Mouse (Mus musculus) limb, embryonic 14.5 days (tissue): Measurements from ENCODE around the gene Tnp2. TPM values are rescaled to one million over a fixed set of nuclear protein-coding genes. Genes with fewer than 3 reads are reported as not detected.
A peak's percentile ranks its signal among the peaks of the same experiment; 100 is the strongest.

Experiments
- ATAC-seq: fragments of 200-750 bp; cut with Nextera tagmentation; 2 replicates; pipeline ENCODE4 v1.8.0; 2017; ENCODE audit warnings: low read depth, moderate number of reproducible peaks, moderate TSS enrichment; ENCODE audit not compliant: low FRiP score
- DNase-seq: peaks from one replicate; pipeline ENCODE4 v3.0.0-alpha.2; 2015; ENCODE audit warnings: low spot score
- H3K27ac ChIP-seq: fragments of 300-500 bp; sonication (generic); replicated peaks from 2 replicates; pipeline ENCODE4 v1.5.1; 2014; ENCODE audit warnings: low read depth, mild to moderate bottlenecking, low read length, moderate library complexity, mixed read lengths
- H3K27me3 ChIP-seq: fragments of 300-500 bp; sonication (generic); 2 replicates; pipeline ENCODE4 v1.6.1; 2014; ENCODE audit warnings: low read length, mixed read lengths; ENCODE audit not compliant: control insufficient read depth, insufficient read depth
- H3K36me3 ChIP-seq: fragments of 300-500 bp; sonication (generic); 2 replicates; pipeline ENCODE4 v1.6.1; 2014; ENCODE audit warnings: mild to moderate bottlenecking, low read length, moderate library complexity, mixed read lengths; ENCODE audit not compliant: control insufficient read depth, insufficient read depth
- H3K4me1 ChIP-seq: fragments of 300-500 bp; sonication (generic); 2 replicates; pipeline ENCODE4 v1.6.1; 2014; ENCODE audit warnings: antibody characterized with exemption, low read length, mixed read lengths; ENCODE audit not compliant: control insufficient read depth, insufficient read depth
- H3K4me2 ChIP-seq: fragments of 300-500 bp; sonication (generic); replicated peaks from 2 replicates; pipeline ENCODE4 v1.6.1; 2014; ENCODE audit warnings: low read depth, mild to moderate bottlenecking, low read length, moderate library complexity; ENCODE audit not compliant: severe bottlenecking
- H3K4me3 ChIP-seq: fragments of 300-500 bp; sonication (generic); replicated peaks from 2 replicates; pipeline ENCODE4 v1.5.1; 2014; ENCODE audit warnings: low read length
- H3K9ac ChIP-seq: fragments of 300-500 bp; sonication (generic); 2 replicates; pipeline ENCODE4 v1.6.1; 2014; ENCODE audit warnings: mild to moderate bottlenecking, low read depth, low read length, moderate library complexity; ENCODE audit not compliant: severe bottlenecking
- H3K9me3 ChIP-seq: fragments of 300-500 bp; sonication (generic); 2 replicates; pipeline ENCODE4 v1.6.1; 2016; ENCODE audit warnings: low read length; ENCODE audit not compliant: control insufficient read depth
- POLR2A ChIP-seq: fragments of 200-500 bp; IDR thresholded peaks from 2 replicates; pipeline ENCODE4 v1.8.0; 2012; ENCODE audit warnings: inconsistent platforms, mild to moderate bottlenecking, moderate library complexity, borderline replicate concordance; ENCODE audit not compliant: insufficient read depth, insufficient read length; ENCODE audit errors: extremely low read depth
- WGBS: fragments of 180-500 bp; shearing (Covaris S2); extraction: QIAGEN DNeasy Blood & Tissue Kit; methylation state at CpG from one replicate; pipeline ENCODE4 v1.1.7; 2014; 5-methylcytosine and 5-hydroxymethylcytosine counted together
- polyA plus RNA-seq, 2 experiments: library from polyadenylated mRNA; depleted of rRNA in 1 of 2; stranded (reverse) in 1 of 2; unstranded in 1 of 2; fragments of >200 nt; fragmentation: Nextera tagmentation in 1 of 2; extraction: Ambion mirVana in 1 of 2; gene quantifications; 2 replicates each; pipeline versions ENCODE4 v1.2.1 to v1.2.3; 2012 to 2014

Tnp2 gene
- polyA plus RNA-seq, 2 experiments = not detected

DNA sequence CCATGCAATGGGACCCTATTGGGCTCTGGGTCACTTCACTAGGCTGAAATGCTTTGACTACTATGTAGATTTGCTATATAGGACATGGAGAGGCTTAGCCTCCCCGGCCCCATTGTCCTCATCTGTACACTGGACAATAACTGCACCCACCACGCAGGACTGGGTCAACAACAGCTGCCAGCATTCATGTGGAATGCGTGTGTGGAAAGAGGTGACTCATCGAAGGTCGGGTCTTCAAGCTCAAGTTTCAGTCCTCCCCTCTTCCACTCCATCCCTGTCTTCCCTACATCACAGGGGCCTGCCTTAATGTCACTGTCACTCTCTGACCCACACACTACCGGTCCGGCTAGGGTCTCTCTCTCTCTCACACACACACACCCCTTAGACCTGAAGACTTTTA is 12.1 kb downstream of the Tnp2 start:
- H3K27ac ChIP-seq = no peak overlapping the region
- no peak overlapping the region for H3K9ac ChIP-seq
- no peaks in the 10 kb centered on the region for H3K27me3 ChIP-seq
- H3K4me2 ChIP-seq = no peak overlapping the region
- H3K9me3 ChIP-seq = no peaks in the 10 kb centered on the region
- ATAC-seq = peak; percentile 51; the same call in 1 of the 2 replicates
- 53% methylated on average over 6 of the region's 7 CpGs for WGBS
- peaks cover 11% of the 10 kb centered on the region for H3K4me1 ChIP-seq
- DNase-seq = no peak
- no peaks in the 10 kb centered on the region for H3K36me3 ChIP-seq
- no peak overlapping the region for H3K4me3 ChIP-seq
- TF ChIP-seq POLR2A = no peak

DNA sequence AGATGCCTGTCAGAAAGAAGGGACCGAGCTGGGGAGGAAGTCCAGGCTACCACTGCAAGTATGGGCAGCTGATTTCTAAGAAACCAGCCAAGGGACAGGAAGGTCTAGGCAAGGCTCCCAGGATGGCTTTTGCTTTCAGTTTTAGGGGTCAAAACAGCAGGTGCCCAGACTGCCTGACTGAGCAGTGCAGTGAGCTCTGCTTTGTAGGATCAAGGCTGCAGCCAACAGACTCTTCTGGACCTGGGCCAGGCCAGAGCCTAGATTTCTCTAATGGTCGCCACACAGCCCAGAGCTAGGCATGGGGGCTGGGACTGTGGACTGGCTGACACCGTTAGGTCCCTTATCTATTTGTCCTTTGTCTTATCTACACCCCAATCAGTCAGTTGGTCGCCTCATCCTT is 13.7 kb downstream of the Tnp2 start:
- Histone ChIP-seq H3K9ac (no peak overlapping the region), H3K4me1 (no peaks in the 10 kb centered on the region; the same call in 1 of the 2 replicates), H3K9me3 (no peaks in the 10 kb centered on the region), H3K4me3 (no peak overlapping the region), H3K27ac (no peak overlapping the region), H3K36me3 (no peaks in the 10 kb centered on the region), H3K27me3 (no peaks in the 10 kb centered on the region), H3K4me2 (no peak overlapping the region)
- 69% methylated on average over 4 of the region's 4 CpGs for WGBS
- no peak for ATAC-seq
- no peak for DNase-seq
- TF ChIP-seq POLR2A = no peak

DNA sequence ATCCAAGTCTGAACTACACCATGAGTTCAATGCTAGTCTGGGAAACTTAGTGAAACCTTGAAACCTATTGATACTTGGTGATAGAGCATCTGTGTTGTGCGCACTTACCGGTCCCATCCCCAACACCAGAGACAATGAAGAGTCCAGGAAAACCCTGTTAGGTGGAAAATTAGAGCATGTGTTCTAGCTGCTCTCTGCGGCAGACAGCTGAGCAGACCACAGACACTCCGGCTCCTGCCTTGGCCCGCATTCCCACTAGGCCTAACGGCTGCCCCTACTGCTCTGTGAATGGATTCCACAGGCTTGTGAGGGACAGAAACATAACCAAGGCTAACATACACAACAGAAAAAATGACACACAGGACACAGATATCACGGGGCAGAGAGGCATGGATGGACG is 14.9 kb downstream of the Tnp2 start:
- H3K36me3 ChIP-seq = no peaks in the 10 kb centered on the region
- no peaks in the 10 kb centered on the region for H3K27me3 ChIP-seq
- no peaks in the 10 kb centered on the region; the same call in 1 of the 2 replicates for H3K4me1 ChIP-seq
- ATAC-seq = no peak
- H3K27ac ChIP-seq = no peak overlapping the region
- no peak overlapping the region for H3K4me3 ChIP-seq
- WGBS = 71% methylated on average over 8 of the region's 8 CpGs
- H3K9me3 ChIP-seq = no peaks in the 10 kb centered on the region
- no peak overlapping the region for H3K4me2 ChIP-seq
- no peak for DNase-seq
- TF ChIP-seq POLR2A = no peak
- no peak overlapping the region for H3K9ac ChIP-seq

DNA sequence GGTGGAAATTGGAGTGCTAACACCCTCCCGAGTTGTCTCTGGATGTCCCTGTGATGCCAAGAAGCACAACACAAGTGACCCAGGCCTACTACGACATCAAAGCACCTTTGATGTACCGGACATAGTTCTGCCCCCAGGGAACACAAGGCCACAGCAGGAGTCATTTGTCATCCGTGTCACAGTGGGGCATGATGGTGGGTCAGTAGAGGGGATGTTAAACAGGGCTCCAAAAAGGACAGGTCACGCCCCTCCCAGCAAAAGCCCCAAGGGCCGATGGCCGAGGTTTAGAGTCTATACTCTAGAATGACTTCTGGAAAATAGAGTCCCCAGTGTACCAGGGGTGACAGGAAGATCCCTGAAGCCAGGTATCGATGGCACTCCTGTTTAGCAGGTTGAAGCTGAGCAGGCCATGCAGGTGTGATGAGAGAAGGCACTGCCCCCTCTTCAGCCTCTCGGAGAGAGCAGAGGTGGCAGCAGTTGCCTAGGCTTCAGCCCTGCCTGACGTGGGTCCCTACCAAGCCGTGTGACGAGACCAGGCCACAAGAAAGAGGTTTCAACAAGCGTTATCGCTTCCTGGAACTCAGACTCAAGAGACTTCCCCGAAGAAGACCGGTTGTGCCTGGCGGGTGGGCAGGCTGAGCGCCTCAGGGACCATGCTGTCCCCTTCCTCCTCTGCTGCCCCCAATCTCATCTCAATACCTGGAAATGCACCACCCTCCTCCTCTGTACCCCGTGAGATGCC is 16.5 kb downstream of the Tnp2 start:
- no peaks in the 10 kb centered on the region for H3K9me3 ChIP-seq
- TF ChIP-seq POLR2A = no peak
- H3K27me3 ChIP-seq = no peaks in the 10 kb centered on the region
- no peak overlapping the region for H3K9ac ChIP-seq
- ATAC-seq (no peak), DNase-seq (no peak)
- no peak overlapping the region for H3K4me2 ChIP-seq
- H3K4me1 ChIP-seq = no peaks in the 10 kb centered on the region; the same call in 1 of the 2 replicates
- 50% methylated on average over 19 of the region's 19 CpGs for WGBS
- H3K36me3 ChIP-seq = no peaks in the 10 kb centered on the region
- no peak overlapping the region for H3K27ac ChIP-seq
- H3K4me3 ChIP-seq = no peak overlapping the region

DNA sequence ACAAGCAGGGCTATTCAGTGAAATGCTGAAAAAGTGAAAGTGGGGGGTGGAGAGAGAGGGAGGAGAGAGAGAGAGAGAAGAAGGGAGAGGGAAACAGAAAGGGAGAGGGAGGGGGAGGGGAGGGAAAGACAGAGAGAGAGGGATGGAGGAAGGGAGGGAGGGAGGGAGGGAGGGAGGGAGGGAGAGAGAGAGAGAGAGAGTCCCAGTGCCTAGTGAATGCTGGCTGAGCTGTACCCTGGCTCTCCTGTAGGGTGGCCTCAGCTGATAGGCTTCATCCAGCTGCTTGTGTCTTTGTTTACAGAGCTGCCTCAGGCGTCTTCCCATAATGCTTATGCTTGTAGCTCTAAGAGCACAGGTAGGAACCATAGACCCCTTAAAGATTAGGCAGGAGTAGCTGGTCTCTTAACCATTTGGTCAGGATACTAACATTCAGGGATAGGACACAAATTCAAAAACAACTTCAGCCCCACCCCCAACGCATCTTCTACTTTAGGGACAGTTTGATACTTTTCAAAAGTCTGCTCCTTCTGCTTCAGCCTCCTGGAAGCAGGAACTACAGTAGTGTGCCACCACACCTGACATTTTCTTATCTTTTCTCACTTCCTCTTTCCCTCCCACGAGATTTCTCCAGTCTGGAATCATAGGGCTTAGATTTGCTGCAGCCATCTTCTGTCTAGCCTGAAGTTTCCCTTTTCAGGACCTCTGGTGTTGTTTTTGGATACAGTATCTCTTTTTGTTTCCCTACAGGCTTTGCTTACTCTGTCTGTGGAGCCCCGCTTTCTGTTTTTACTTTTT is 17.7 kb downstream of the Tnp2 start:
- ATAC-seq (no peak; the same call in 1 of the 2 replicates), DNase-seq (no peak)
- Histone ChIP-seq H3K9me3 (no peaks in the 10 kb centered on the region), H3K4me2 (no peak overlapping the region), H3K27ac (no peak overlapping the region), H3K9ac (no peak overlapping the region), H3K36me3 (no peaks in the 10 kb centered on the region), H3K4me3 (no peak overlapping the region), H3K27me3 (no peaks in the 10 kb centered on the region), H3K4me1 (no peaks in the 10 kb centered on the region; the same call in 1 of the 2 replicates)
- TF ChIP-seq POLR2A = no peak
- 53% methylated on average over 4 of the region's 4 CpGs for WGBS
